Mouse (Mus musculus) retina, postnatal 7 days (tissue): Measurements from ENCODE around the gene Spata18.

Experiments
- DNase-seq: peaks from one replicate; pipeline ENCODE4 v3.0.0-alpha.2; 2012; ENCODE audit warnings: low read depth, low spot score

Gene Spata18

DNA sequence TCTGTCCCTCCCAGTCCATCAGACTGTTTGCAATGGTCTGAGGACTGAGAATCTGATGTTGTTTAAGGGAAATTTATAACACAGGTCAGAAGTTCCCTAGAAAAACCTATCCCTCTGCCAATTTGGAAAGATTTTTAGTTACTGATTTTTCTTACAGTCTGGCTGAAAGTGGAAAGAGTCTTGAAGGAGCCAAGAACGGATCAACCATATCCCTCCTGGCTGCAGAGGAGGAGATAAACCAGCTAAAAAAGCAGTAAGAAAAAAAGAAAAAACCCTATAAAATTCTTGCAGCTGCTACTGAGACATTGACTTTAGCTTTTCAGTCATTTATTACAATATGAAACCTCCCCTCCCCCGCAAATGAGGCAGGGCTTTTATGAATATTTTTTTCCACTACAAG is 15.5 kb downstream of the Spata18 start:
- DNase-seq: no peak

GRCm38 (mm10) chr5:73667877-73668276 is 16.7 kb downstream of the Spata18 start:
- no peak for DNase-seq

GRCm38 (mm10) chr5:73669386-73669785 is 18.2 kb downstream of the Spata18 start:
- DNase-seq: no peak

- DNase-seq: no peak
Measured at GRCm38 (mm10) chr5:73675604-73676003, 24.4 kb downstream of the Spata18 start.

GRCm38 (mm10) chr5:73676626-73677025 is 25.4 kb downstream of the Spata18 start:
- DNase-seq: no peak

- no peak for DNase-seq
Measured at GRCm38 (mm10) chr5:73683221-73683620, 32.0 kb downstream of the Spata18 start.

DNA sequence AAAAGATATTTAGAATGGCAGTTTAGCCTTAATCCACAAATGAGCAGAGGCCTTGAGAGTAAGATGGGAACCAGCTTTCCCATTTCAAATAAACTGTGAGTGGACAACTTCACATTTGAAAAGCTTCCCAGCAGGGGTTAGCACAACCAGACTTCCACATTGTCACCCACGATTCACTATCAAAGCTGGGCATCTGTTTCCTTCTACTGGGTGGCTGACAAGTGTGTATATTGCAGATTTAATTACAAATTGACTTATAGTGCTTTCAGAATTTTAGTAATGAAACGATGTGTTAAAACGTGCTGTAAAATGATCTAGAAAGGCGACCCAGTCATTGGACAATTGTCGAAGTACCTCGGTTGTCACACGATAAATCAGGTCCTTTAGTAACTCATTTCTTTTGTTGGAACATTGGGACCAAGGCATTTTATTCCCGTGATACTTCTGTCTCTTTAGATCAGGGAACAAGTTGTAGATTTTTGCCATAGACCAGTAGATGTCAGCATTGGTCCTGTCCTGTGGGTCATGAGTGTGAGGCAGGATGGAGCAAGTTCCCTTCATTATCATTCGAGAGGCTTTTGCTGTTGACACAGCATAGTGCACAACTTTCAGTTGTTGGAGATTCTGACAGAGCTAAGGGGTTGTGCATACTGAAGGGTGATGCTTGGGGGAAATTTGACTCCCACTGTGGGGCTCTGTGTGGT is 32.7 kb downstream of the Spata18 start:
- no peak for DNase-seq

GRCm38 (mm10) chr5:73686149-73686548 is 35.0 kb downstream of the Spata18 start:
- peak; percentile 24 for DNase-seq

DNA sequence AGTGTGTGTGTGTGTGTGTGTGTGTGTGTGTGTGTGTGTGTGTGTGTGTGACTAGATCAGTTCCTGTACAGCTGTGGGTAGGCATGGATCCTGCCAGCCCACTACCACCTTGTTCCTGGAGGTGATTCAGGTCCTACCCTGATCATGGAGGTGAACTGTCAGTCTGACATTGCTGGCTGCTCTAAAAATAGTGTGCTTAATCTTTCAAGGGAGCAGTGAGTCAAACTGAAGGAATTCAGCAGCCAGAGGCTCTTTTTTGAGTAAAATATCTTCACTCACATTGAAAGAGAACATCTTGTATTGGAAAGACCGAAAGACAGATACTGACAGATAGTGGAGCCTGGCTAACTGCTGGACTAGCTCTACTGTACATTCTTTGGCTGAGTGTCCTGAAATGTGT is 37.4 kb downstream of the Spata18 start:
- DNase-seq: no peak

- DNase-seq: no peak
Measured at GRCm38 (mm10) chr5:73690146-73690545, 39.0 kb downstream of the Spata18 start.

DNA sequence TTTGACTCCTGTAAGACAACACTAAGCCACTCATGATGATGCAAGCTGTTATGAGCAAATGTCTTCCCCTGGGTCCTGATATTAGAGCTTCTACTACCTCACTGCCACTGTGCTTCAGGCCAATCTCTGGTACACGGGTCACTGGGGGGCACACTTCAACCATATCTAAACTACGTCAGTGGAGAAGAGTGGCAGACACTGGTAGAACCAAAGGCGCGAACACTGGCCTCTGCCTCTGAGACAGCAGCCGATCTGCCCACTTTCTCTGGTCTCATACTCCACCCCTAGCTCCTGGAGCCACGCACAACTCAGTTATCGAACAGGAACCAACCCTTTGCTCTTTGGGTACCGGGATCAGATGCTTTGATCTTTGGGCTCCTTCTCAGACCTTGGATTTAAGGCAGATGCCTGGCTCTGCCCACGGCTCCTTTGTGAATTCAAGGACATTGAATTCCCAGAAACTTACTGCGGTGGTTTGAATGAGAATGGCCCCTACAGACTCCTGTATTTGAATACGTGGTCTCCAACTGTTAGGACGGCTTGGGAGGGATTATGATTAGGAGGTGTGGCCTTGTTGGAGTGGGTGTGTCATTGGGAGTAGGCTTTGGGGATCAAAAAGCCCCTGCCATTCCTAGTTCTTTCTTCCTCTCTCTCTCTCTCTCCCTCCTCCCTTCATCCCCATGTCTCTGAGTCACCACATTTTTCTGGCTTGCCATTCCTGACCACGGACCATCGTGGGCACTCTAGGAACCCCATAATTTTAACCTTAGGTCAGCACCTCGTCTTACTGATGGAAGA is 40.7 kb downstream of the Spata18 start:
- no peak for DNase-seq

DNA sequence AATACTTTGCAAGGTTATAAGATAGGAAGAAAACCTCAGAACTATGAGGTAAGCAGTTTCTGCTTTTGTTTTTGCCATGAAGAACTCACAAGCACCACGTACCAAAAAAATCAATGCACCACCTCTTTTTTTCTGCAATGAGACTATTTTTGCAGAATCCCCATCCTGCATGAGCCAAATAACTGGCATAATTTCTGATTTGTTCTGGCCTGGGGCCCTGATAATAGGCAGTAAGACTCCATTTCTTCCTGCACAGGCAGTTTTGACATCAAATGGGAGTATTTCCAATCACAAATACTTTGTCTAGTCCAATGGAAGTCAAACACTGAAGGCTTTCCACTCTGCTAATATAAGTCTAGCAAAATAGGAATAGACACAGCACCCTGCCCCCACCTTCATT is 42.6 kb downstream of the Spata18 start:
- no peak for DNase-seq

DNA sequence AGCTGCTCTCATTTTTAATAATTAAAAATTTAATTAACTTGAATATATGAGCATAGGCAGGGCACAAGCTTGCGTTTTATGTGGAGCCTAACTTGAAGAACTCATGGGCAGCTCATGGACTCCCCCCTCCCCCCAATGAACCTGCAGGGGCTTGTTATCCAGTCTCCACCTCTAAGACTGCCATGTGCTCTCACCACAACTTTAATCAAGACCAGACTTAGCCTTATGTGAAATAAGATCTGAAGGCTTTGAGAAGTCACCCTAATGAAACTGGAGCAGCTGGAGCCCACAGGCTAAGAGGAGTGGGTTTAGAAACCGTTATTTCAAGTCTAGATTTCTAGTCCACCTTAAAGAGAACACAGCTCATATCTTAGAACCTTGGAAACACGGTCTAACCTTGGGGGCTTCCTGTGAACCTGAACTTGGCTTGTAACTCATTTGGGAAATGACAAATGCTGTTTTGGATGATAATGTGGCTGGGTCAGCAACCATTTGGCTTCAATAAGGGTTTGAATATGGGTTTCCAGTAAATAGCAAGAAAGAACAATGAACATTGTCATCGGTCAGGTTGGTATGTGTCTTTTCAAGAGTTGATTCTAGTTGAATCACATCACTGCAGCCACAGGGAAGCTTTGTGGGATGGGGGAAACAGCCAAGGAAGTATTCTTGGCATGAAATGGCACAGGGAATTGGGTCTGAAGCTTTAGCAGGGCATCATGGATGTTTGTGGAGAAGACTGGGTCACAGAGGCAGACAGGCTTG is 43.3 kb downstream of the Spata18 start:
- DNase-seq: no peak

- no peak for DNase-seq
Measured at GRCm38 (mm10) chr5:73697700-73698099, 46.5 kb downstream of the Spata18 start.

DNA sequence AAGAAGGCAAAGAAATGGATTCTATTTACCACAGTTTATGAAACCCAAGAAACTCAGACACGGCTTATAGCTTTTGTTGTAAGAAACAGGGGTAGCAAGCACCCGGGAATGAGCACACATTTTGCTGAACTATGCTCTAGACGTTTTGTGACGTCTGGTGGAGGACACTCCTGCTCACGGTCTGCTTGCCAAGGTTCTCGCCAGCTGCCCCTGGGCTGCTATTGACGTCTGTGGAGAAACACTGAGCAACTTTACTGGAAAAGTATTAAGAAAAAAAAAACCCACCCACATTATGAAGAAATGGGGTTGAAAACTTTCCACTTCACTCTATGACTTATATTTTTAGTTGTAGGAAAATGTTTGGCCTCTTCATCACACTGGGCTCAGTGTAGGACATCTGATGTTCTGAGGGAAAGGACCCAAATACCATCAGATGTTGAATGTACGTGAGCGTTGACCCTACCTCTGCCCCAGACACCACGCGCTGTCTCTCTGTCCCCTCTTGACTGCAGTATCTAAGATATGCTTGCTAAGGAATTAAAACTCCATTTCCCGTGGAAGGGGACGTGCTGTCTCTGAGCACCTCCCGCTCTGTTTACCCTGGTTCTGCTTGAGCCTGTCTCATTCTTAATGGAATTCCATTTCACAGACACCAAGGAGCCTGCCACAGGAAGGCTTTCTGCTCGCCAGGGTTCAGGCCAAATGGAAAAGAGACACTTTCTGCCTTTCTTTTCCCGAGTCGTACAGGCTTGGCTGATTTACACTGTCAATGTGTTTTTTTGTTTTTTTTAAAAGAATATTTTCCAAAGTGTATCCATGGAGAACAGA is 50.1 kb downstream of the Spata18 start:
- no peak for DNase-seq

- DNase-seq: no peak
Measured at GRCm38 (mm10) chr5:73701946-73702710, 50.9 kb downstream of the Spata18 start.

GRCm38 (mm10) chr5:73703096-73703495 is 51.9 kb downstream of the Spata18 start:
- DNase-seq: no peak

DNA sequence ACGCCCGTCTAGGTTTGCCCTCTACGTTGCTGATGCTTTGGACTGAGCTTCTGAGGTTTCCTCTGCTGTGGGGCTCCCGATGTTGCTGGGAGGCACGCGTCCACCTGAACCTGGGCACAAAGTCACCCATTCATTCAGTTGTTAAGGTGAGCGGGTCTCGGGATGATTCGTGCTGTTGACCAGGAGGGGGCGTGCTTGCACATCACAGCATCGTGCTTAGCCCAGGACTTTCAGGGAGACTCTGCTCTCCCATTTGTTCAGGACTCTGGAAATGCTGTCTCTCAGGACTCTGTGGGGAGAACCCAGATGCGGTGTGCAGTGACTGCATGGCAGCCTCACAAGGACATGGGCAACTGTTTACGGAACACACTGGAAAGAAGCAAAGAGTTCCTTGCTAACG is 53.1 kb downstream of the Spata18 start:
- no peak for DNase-seq

- no peak for DNase-seq
Measured at GRCm38 (mm10) chr5:73704757-73705156, 53.6 kb downstream of the Spata18 start.

DNA sequence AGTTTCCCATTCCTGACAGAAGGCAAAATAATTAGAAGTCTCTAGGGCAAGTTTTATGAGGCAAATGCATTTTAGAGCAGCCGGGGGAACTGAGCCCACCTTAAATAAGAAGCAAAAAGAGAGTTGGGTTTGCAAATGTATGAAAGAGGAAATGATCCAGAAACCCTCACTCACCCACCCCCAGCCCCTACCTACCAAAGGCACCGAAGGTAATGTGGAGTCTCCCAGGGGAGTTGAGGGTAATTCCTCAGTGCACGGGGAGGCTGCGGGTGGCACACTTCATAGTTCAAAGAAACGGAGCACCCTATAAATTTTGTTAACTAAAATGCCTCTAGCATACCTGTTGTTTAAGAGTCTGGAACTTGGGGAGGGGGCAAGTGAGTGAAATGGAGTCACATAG is 54.1 kb downstream of the Spata18 start:
- DNase-seq: no peak

DNA sequence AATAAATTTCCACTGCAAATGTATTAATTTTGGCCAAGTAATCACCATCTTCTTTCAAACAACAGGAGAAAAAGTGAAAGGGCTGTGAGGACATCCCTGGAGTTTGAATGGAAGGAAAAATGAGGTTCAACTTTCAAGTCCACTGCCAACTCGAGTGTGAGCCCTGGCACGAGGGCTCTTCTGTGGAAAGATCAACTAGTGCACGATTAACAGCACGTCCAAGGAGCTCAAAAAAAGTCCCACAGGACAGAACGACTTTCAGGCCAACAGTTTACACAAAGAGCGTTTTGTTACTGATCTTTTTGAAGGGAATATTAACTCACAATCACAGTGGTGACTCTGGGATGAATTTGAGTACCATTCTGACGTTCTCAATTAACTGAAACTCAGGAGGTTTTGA is 61.7 kb downstream of the Spata18 start:
- DNase-seq: no peak
